Mouse (Mus musculus) heart, postnatal 0 days (tissue): Measurements from ENCODE around the gene Pkd1l1. TPM values are rescaled to one million over a fixed set of nuclear protein-coding genes. Genes with fewer than 3 reads are reported as not detected.

ENCODE experiments used
- ATAC-seq: fragments of 200-750 bp; cut with Nextera tagmentation; 2 replicates; pipeline ENCODE4 v1.8.0; 2017; ENCODE audit warnings: low read depth, moderate number of reproducible peaks, moderate library complexity; ENCODE audit not compliant: insufficient read depth
- DNase-seq: peaks from one replicate; pipeline ENCODE4 v3.0.0-alpha.2; 2016; ENCODE audit warnings: low spot score
- H3K27ac ChIP-seq: fragments of 300-500 bp; sonication (generic); 2 replicates; pipeline ENCODE4 v1.5.1; 2014; ENCODE audit warnings: low read depth, mild to moderate bottlenecking
- H3K27me3 ChIP-seq: fragments of 300-500 bp; sonication (generic); 2 replicates; pipeline ENCODE4 v1.6.1; 2014; ENCODE audit warnings: low read length, mixed read lengths; ENCODE audit not compliant: control insufficient read depth, insufficient read depth
- H3K36me3 ChIP-seq: fragments of 300-500 bp; sonication (generic); replicated peaks from 2 replicates; pipeline ENCODE4 v1.6.1; 2014; ENCODE audit warnings: low read length, mixed read lengths; ENCODE audit not compliant: control insufficient read depth, insufficient read depth
- H3K4me1 ChIP-seq: fragments of 300-500 bp; sonication (generic); 2 replicates; pipeline ENCODE4 v1.6.1; 2014; ENCODE audit warnings: antibody characterized with exemption; ENCODE audit not compliant: control insufficient read depth, insufficient read depth
- H3K4me2 ChIP-seq: fragments of 300-500 bp; sonication (generic); 2 replicates; pipeline ENCODE4 v1.6.1; 2014; ENCODE audit warnings: low read depth, mild to moderate bottlenecking, low read length, moderate library complexity
- H3K4me3 ChIP-seq: fragments of 300-500 bp; sonication (generic); 2 replicates; pipeline ENCODE4 v1.5.1; 2014; ENCODE audit warnings: low read depth, low read length
- H3K9ac ChIP-seq: fragments of 300-500 bp; sonication (generic); replicated peaks from 2 replicates; pipeline ENCODE4 v1.6.1; 2014; ENCODE audit warnings: low read depth, low read length, mixed read lengths
- H3K9me3 ChIP-seq: fragments of 300-500 bp; sonication (generic); replicated peaks from 2 replicates; pipeline ENCODE4 v1.6.1; 2016; ENCODE audit warnings: low read length; ENCODE audit not compliant: control insufficient read depth
- CTCF ChIP-seq: IDR thresholded peaks from 2 replicates; pipeline ENCODE4 v1.5.1; 2016; ENCODE audit warnings: antibody characterized with exemption, control low read depth, low read depth
- EP300 ChIP-seq: IDR thresholded peaks from 2 replicates; pipeline ENCODE4 v1.6.1; 2016; ENCODE audit warnings: antibody characterized with exemption, low read depth
- WGBS: fragments of 180-500 bp; shearing (Covaris S2); extraction: QIAGEN DNeasy Blood & Tissue Kit; methylation state at CpG from one replicate; pipeline ENCODE4 v1.1.7; 2014; 5-methylcytosine and 5-hydroxymethylcytosine counted together
- polyA plus RNA-seq: library from polyadenylated mRNA; unstranded; fragments of >200 nt; fragmentation: Nextera tagmentation; extraction: Ambion mirVana; gene quantifications from 2 replicates; pipeline ENCODE4 v1.2.1, GENCODE M21; 2015
- total RNA-seq: library from RNA; depleted of rRNA; stranded (reverse); fragments of >200 nt; gene quantifications from 2 replicates; pipeline ENCODE4 v1.2.3, GENCODE M21; 2014; ENCODE audit warnings: low replicate concordance

Pkd1l1 gene
- total and polyA plus RNA-seq, 2 experiments from 2014 or later, result 0.01 TPM; not detected in 1

GRCm38 (mm10) chr11:8809644-8810043 is 163.4 kb downstream of the Pkd1l1 start:
- no peaks in the 10 kb centered on the region for H3K27me3 ChIP-seq
- H3K9me3 ChIP-seq, result no peaks in the 10 kb centered on the region
- H3K4me3 ChIP-seq, result no peak overlapping the region
- H3K4me2 ChIP-seq, result no peak overlapping the region
- 55% methylated on average over 1 of the region's 1 CpGs for WGBS
- no peak for TF ChIP-seq CTCF
- TF ChIP-seq EP300, result no peak
- H3K27ac ChIP-seq, result no peak overlapping the region
- no peak overlapping the region for H3K9ac ChIP-seq
- DNase-seq, result no peak
- H3K36me3 ChIP-seq, result no peaks in the 10 kb centered on the region
- no peaks in the 10 kb centered on the region for H3K4me1 ChIP-seq
- ATAC-seq, result no peak

GRCm38 (mm10) chr11:8807009-8807408 is 166.1 kb downstream of the Pkd1l1 start:
- Histone ChIP-seq H3K36me3 (no peaks in the 10 kb centered on the region), H3K4me3 (no peak overlapping the region), H3K4me2 (no peak overlapping the region), H3K9ac (no peak overlapping the region), H3K27ac (no peak overlapping the region), H3K27me3 (no peaks in the 10 kb centered on the region), H3K4me1 (no peaks in the 10 kb centered on the region), H3K9me3 (no peaks in the 10 kb centered on the region)
- no peak for TF ChIP-seq CTCF
- no peak for TF ChIP-seq EP300
- DNase-seq (no peak), ATAC-seq (no peak)
- WGBS, result 74% methylated on average over 4 of the region's 4 CpGs

GRCm38 (mm10) chr11:8804178-8804577 is 168.9 kb downstream of the Pkd1l1 start:
- no peak overlapping the region for H3K4me2 ChIP-seq
- H3K27me3 ChIP-seq, result no peaks in the 10 kb centered on the region
- no peak overlapping the region for H3K9ac ChIP-seq
- no peak for TF ChIP-seq CTCF
- TF ChIP-seq EP300, result no peak
- ATAC-seq (no peak), DNase-seq (no peak)
- no peaks in the 10 kb centered on the region for H3K9me3 ChIP-seq
- no peak overlapping the region for H3K27ac ChIP-seq
- WGBS, result 75% methylated on average over 3 of the region's 3 CpGs
- H3K36me3 ChIP-seq, result no peaks in the 10 kb centered on the region
- H3K4me3 ChIP-seq, result no peak overlapping the region
- H3K4me1 ChIP-seq, result no peaks in the 10 kb centered on the region

- 56% methylated on average over 5 of the region's 5 CpGs for WGBS
- Histone ChIP-seq H3K36me3 (no peaks in the 10 kb centered on the region), H3K4me3 (no peak overlapping the region), H3K4me2 (no peak overlapping the region), H3K4me1 (no peaks in the 10 kb centered on the region), H3K9me3 (no peaks in the 10 kb centered on the region), H3K9ac (no peak overlapping the region), H3K27ac (no peak overlapping the region), H3K27me3 (no peaks in the 10 kb centered on the region)
- TF ChIP-seq CTCF, result no peak
- TF ChIP-seq EP300, result no peak
- ATAC-seq (no peak), DNase-seq (no peak)
Measured at GRCm38 (mm10) chr11:8797486-8797885, 175.6 kb downstream of the Pkd1l1 start.

- no peak overlapping the region for H3K4me2 ChIP-seq
- H3K4me3 ChIP-seq, result no peak overlapping the region
- WGBS, result 79% methylated on average over 3 of the region's 3 CpGs
- no peak overlapping the region for H3K9ac ChIP-seq
- no peaks in the 10 kb centered on the region for H3K36me3 ChIP-seq
- no peak overlapping the region for H3K27ac ChIP-seq
- DNase-seq (no peak), ATAC-seq (no peak)
- no peaks in the 10 kb centered on the region for H3K4me1 ChIP-seq
- no peaks in the 10 kb centered on the region for H3K27me3 ChIP-seq
- no peaks in the 10 kb centered on the region for H3K9me3 ChIP-seq
- TF ChIP-seq EP300 (no peak), CTCF (no peak)
Measured at GRCm38 (mm10) chr11:8795031-8795430, 178.0 kb downstream of the Pkd1l1 start.

GRCm38 (mm10) chr11:8792146-8792545 is 180.9 kb downstream of the Pkd1l1 start:
- H3K27ac ChIP-seq, result no peak overlapping the region
- no peak for TF ChIP-seq CTCF
- DNase-seq, result no peak
- H3K27me3 ChIP-seq, result no peaks in the 10 kb centered on the region
- H3K9ac ChIP-seq, result no peak overlapping the region
- 43% methylated on average over 2 of the region's 2 CpGs for WGBS
- no peak overlapping the region for H3K4me2 ChIP-seq
- no peak for ATAC-seq
- no peak overlapping the region for H3K4me3 ChIP-seq
- H3K4me1 ChIP-seq, result no peaks in the 10 kb centered on the region
- no peaks in the 10 kb centered on the region for H3K36me3 ChIP-seq
- no peaks in the 10 kb centered on the region for H3K9me3 ChIP-seq
